Mouse (Mus musculus) forebrain, embryonic 10.5 days (tissue): ENCODE measurements around the gene Poll. TPM values are rescaled to one million over a fixed set of nuclear protein-coding genes. Genes with fewer than 3 reads are reported as not detected.
A peak's percentile ranks its signal among the peaks of the same experiment; 100 is the strongest.

ENCODE experiments used
- DNase-seq: peaks from one replicate; pipeline ENCODE4 v3.0.0-alpha.2; 2017; ENCODE audit warnings: low spot score; ENCODE audit errors: extremely low spot score
- H3K27ac ChIP-seq: fragments of 300-500 bp; sonication (generic); 2 replicates; pipeline ENCODE4 v1.5.1; 2016; ENCODE audit warnings: mild to moderate bottlenecking
- H3K27me3 ChIP-seq: fragments of 300-500 bp; sonication (generic); 2 replicates; pipeline ENCODE4 v1.6.1; 2016; ENCODE audit warnings: mild to moderate bottlenecking; ENCODE audit not compliant: poor library complexity, severe bottlenecking
- H3K36me3 ChIP-seq: fragments of 300-500 bp; sonication (generic); replicated peaks from 2 replicates; pipeline ENCODE4 v1.6.1; 2016; ENCODE audit warnings: mild to moderate bottlenecking, moderate library complexity
- H3K4me1 ChIP-seq: fragments of 300-500 bp; sonication (generic); 2 replicates; pipeline ENCODE4 v1.6.1; 2016
- H3K4me3 ChIP-seq: fragments of 300-500 bp; sonication (generic); 2 replicates; pipeline ENCODE4 v1.5.1; 2016; ENCODE audit warnings: mild to moderate bottlenecking, moderate library complexity
- H3K9me3 ChIP-seq: fragments of 300-500 bp; sonication (generic); 2 replicates; pipeline ENCODE4 v1.6.1; 2016; ENCODE audit warnings: mild to moderate bottlenecking, moderate library complexity
- WGBS: fragments of 180-500 bp; shearing (Covaris S2); methylation state at CpG from one replicate; pipeline ENCODE4 v1.1.7; 2016; 5-methylcytosine and 5-hydroxymethylcytosine counted together
- polyA plus RNA-seq: library from polyadenylated mRNA; unstranded; fragments of >200 nt; fragmentation: Nextera tagmentation; extraction: Ambion mirVana; gene quantifications from 2 replicates; pipeline ENCODE4 v1.2.1, GENCODE M21; 2016

The Poll gene
- polyA plus RNA-seq, 1 experiment from 2014 or later = 25.7 TPM

DNA sequence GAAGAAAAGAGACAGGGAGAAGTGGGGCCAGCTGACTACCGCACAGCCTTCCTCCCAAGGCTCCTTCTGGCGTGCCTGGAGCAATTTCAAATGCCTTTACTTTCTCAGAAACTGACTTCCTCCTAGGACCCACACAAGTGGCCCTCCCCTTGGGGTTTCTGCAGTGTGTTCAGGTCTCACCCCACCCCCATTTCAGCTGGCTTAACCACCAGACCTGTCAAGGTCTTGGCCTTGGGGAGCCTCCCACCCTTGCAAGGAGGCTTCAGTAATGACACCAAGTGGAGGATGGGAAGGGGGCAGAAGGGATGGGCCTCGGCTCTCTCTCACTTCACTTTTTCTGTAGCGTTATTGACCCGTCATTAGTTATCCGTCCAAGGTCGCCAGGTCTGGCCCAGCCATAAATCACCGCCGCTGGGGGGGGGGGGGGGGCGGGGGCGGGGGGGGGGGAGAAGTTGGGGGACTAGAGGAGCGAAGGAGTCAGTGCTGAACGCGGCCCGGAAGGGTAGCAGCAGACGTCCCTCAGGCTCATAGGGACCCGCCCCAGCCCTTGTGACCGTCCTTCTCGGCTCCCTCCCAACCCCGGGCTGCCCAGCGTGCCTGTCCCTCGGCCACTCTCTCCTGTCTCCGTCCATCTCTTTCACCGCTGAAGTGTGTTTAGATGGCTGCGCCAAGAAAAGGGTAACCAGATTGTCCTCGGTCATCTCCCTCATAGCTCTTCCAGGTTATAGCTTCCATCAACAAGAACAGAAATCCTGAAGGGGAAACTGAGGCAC, 16.0 kb downstream of the Poll start:
- WGBS = under 1% methylated on average over 24 of the region's 26 CpGs
- H3K27me3 ChIP-seq = peaks cover 100% of the 10 kb centered on the region
- DNase-seq = no peak
- peaks cover 48% of the 10 kb centered on the region for H3K4me1 ChIP-seq
- H3K36me3 ChIP-seq = no peaks in the 10 kb centered on the region
- H3K4me3 ChIP-seq = peak overlapping the region; percentile 48
- H3K27ac ChIP-seq = no peak overlapping the region
- no peaks in the 10 kb centered on the region for H3K9me3 ChIP-seq

DNA sequence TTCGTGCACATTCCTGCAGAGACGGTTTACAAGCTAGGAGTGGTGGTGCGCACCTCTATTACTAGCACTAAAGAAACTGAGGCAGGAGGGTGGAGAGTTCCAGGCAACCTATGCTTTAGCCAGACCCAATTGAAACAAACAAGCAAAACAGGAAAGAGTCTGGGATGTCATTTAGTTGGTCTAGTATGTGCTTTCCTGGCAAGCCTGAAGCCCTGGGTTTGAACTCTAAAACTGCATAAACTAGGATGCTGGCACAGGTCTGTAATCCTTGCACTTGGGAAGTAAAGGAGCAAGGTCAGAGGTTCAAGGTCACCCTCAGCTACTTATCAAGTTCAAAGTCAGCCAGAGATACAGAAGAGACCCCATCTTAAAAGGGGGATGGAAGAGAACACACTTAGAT, 18.3 kb downstream of the Poll start:
- Histone ChIP-seq H3K36me3 (no peaks in the 10 kb centered on the region), H3K4me1 (peaks cover 33% of the 10 kb centered on the region), H3K27me3 (peaks cover 97% of the 10 kb centered on the region), H3K27ac (peak overlapping the region; percentile 75), H3K9me3 (no peaks in the 10 kb centered on the region), H3K4me3 (peak overlapping the region; percentile 57)
- 11% methylated on average over 3 of the region's 3 CpGs for WGBS
- no peak for DNase-seq

GRCm38 (mm10) chr19:45541409-45542041, 18.8 kb downstream of the Poll start:
- Histone ChIP-seq H3K36me3 (no peaks in the 10 kb centered on the region), H3K27ac (peak overlapping the region; percentile 75), H3K9me3 (no peaks in the 10 kb centered on the region), H3K4me1 (peaks cover 33% of the 10 kb centered on the region), H3K4me3 (peak overlapping the region; percentile 57), H3K27me3 (peaks cover 95% of the 10 kb centered on the region)
- under 1% methylated on average over 56 of the region's 58 CpGs for WGBS
- DNase-seq = peak; percentile 65

DNA sequence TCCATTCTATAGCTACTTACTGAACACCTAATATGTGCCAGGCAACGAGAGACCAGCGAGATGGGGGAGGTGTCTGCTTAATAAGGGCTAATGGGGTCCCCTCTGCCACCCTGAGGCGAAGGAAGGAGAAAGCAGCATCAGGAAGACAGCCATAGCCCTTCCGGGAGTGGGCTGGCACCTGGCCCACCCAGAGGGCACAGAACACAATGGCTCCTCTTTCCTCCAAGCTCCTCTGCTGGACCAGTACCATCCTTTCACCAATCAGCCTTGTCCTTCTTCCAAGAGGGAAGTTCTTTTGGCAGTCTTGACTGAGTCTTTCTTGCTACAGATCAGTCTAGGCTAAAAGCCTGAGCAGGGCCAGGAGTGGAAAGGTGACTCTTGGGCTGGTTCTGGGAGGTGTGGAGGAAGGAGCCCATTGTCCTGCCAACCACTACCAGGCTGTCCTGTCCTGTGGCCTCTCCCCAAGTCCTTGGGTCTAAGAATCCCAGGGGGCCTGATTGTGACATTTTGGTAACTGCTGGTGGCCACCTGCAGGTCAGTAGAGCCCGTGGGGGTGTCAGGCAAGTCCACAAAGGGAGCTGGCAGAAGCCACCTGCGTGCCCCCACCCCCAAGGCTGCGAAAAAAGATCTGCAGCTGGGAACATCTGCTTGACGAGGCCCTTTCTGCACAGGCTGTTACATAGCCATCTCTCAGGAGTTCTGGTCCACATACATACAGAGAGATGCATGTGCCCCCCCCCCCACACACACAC, 19.5 kb downstream of the Poll start:
- no peaks in the 10 kb centered on the region for H3K9me3 ChIP-seq
- H3K4me1 ChIP-seq = peaks cover 33% of the 10 kb centered on the region
- WGBS = 23% methylated on average over 8 of the region's 8 CpGs
- H3K4me3 ChIP-seq = peak overlapping the region; percentile 57
- peaks cover 95% of the 10 kb centered on the region for H3K27me3 ChIP-seq
- peak overlapping the region; percentile 75 for H3K27ac ChIP-seq
- DNase-seq = no peak
- H3K36me3 ChIP-seq = no peaks in the 10 kb centered on the region

GRCm38 (mm10) chr19:45537505-45537904, 22.8 kb downstream of the Poll start:
- 61% methylated on average over 1 of the region's 1 CpGs for WGBS
- H3K27me3 ChIP-seq = peaks cover 80% of the 10 kb centered on the region
- no peaks in the 10 kb centered on the region for H3K9me3 ChIP-seq
- H3K27ac ChIP-seq = no peak overlapping the region
- H3K36me3 ChIP-seq = no peaks in the 10 kb centered on the region
- no peak overlapping the region for H3K4me3 ChIP-seq
- DNase-seq = no peak
- H3K4me1 ChIP-seq = peaks cover 37% of the 10 kb centered on the region

DNA sequence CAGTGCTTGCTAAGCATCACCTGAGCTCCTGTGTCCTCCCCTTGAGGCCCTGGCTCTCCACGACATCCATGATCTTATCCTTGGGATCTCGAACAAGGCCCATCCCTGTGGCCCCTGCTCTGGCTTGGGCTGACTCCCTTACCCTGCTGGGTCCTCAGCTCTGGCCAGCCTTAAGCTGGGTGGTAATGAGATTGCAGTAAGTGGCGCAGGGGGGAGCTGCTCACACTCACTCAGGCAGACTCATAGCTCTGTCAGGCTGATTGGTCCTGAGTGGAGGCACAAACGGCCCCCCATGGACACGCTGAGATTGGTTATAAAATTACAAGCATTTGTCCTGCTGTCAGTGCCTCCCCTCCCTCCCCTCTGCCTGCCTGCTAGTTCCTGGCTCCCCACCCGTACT, 24.4 kb downstream of the Poll start:
- WGBS = 72% methylated on average over 6 of the region's 6 CpGs
- Histone ChIP-seq H3K9me3 (no peaks in the 10 kb centered on the region), H3K36me3 (no peaks in the 10 kb centered on the region), H3K27ac (no peak overlapping the region), H3K4me1 (peaks cover 29% of the 10 kb centered on the region), H3K27me3 (peaks cover 65% of the 10 kb centered on the region), H3K4me3 (no peak overlapping the region)
- DNase-seq = no peak

- WGBS = 88% methylated on average over 8 of the region's 8 CpGs
- Histone ChIP-seq H3K27me3 (peaks cover 58% of the 10 kb centered on the region), H3K27ac (no peak overlapping the region), H3K4me3 (no peak overlapping the region), H3K9me3 (no peaks in the 10 kb centered on the region), H3K36me3 (peaks cover 4% of the 10 kb centered on the region; the same call in 1 of the 2 replicates), H3K4me1 (peaks cover 26% of the 10 kb centered on the region)
- DNase-seq = no peak
Observed at GRCm38 (mm10) chr19:45535214-45535735, 25.1 kb downstream of the Poll start.

GRCm38 (mm10) chr19:45533617-45534016, 26.7 kb downstream of the Poll start:
- no peak overlapping the region for H3K4me3 ChIP-seq
- H3K27ac ChIP-seq = no peak overlapping the region
- WGBS = 83% methylated on average over 7 of the region's 7 CpGs
- peaks cover 42% of the 10 kb centered on the region for H3K27me3 ChIP-seq
- no peaks in the 10 kb centered on the region for H3K9me3 ChIP-seq
- DNase-seq = no peak
- H3K36me3 ChIP-seq = peaks cover 21% of the 10 kb centered on the region
- H3K4me1 ChIP-seq = peaks cover 26% of the 10 kb centered on the region

GRCm38 (mm10) chr19:45531554-45531953, 28.8 kb downstream of the Poll start:
- H3K27ac ChIP-seq = no peak overlapping the region
- peaks cover 26% of the 10 kb centered on the region for H3K27me3 ChIP-seq
- H3K36me3 ChIP-seq = peaks cover 41% of the 10 kb centered on the region
- H3K4me3 ChIP-seq = no peak overlapping the region
- no peak for DNase-seq
- peaks cover 26% of the 10 kb centered on the region for H3K4me1 ChIP-seq
- H3K9me3 ChIP-seq = no peaks in the 10 kb centered on the region
- WGBS = 76% methylated on average over 6 of the region's 6 CpGs

DNA sequence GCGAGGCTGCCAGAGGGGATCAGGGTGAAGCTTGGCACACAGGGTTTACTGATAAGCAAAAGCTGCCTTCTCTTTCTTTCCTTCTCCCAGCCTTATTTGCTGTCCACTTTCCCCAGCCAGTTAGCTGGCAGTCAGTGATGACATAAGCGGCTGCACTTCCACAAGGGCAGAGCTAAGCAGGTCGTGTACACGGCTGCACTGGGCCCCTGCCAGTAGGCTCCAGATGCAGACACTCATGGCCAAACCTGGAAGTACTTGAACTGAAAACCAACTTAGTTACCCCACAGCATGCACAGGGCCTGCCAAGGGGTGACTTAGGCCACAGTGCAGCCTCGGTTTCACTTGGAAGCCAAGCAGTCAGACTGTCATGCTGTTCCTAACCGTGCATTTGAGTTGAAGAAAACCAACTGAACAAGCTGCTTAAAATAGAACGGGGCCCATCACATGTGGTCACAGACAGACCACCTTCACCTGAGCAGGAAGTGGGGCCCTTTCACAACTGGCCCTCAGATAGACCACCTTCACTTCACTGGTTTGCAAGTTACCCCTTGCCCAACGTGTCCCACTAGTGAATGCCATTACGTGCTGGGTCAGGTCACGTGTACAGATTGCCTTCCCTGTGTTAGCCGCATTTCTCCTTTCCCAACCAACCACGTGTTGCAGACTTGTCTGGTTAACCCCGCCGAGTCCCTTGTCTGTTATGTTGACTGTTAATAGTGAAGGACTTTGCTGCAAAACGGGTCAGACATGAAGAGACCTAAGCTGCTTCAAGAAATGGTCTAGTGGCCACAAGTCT, 29.9 kb downstream of the Poll start:
- Histone ChIP-seq H3K27me3 (peaks cover 14% of the 10 kb centered on the region), H3K4me3 (no peak overlapping the region), H3K27ac (no peak overlapping the region), H3K9me3 (no peaks in the 10 kb centered on the region), H3K4me1 (peaks cover 21% of the 10 kb centered on the region), H3K36me3 (peaks cover 42% of the 10 kb centered on the region)
- DNase-seq = no peak
- 87% methylated on average over 15 of the region's 15 CpGs for WGBS

- 83% methylated on average over 5 of the region's 5 CpGs for whole genome bisulfite sequencing
- Histone ChIP-seq H3K9me3 (no peaks in the 10 kb centered on the region), H3K36me3 (peaks cover 46% of the 10 kb centered on the region), H3K27me3 (0 out of 2 replicates have a peak, but pooled peaks cover 4% of the 10 kb centered on the region), H3K27ac (no peak overlapping the region), H3K4me1 (peaks cover 10% of the 10 kb centered on the region), H3K4me3 (no peak overlapping the region)
- no peak for DNase-seq
Observed at GRCm38 (mm10) chr19:45529294-45529693, 31.0 kb downstream of the Poll start.

- no peaks in the 10 kb centered on the region for H3K9me3 ChIP-seq
- 96% methylated on average over 10 of the region's 10 CpGs for WGBS
- no peak for DNase-seq
- H3K4me1 ChIP-seq = 0 out of 2 replicates have a peak, but pooled peaks cover 5% of the 10 kb centered on the region
- no peak overlapping the region for H3K4me3 ChIP-seq
- H3K36me3 ChIP-seq = peaks cover 57% of the 10 kb centered on the region
- H3K27me3 ChIP-seq = no peaks in the 10 kb centered on the region
- no peak overlapping the region for H3K27ac ChIP-seq
Observed at GRCm38 (mm10) chr19:45527931-45528534, 32.3 kb downstream of the Poll start.
